Mouse (Mus musculus): ENCODE measurements around the gene Pbx1.

DNA sequence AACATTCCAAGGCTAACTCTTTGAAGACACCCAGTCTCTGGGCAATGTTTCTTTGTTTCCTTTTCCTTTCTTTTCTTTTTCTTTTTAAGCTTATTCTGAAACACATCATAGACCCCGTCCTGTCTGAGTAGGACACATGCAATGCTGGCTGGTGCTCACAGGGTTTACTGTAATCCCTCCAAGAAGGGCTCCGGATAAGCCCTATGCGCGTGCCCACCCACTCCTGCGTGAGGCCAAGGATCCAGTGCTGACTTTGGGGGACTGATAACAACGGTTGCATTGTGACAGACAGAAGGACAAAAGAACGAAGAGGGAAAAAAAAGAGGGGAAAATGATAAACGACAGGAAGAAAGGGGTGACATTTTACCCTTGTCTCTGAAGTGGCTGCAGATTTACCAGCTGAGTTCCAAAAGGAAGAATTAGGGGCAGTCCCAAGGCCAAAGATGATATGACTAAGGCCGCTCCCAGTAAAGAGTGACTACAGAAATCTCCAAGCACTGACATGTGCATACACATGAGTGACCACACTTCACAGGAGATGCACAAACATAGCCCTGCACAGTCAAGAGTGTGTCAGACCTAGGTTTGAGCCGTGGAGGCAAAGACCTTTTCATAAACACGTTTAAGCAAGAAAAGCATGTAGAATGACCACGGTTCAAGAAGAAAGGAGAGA is 108.5 kb downstream of the Pbx1 start:
- TF ChIP-seq GATA1 (IDR thresholded peaks at IDR 0.05; ENCODE audit: low read length) (no peak), TAL1 (IDR thresholded peaks at IDR 0.05; ENCODE audit: low read length) (no peak)
